Mouse (Mus musculus) C2C12 (cell line): ENCODE results near the gene Npy4r. TPM values are rescaled to one million over a fixed set of nuclear protein-coding genes. Genes with fewer than 3 reads are reported as not detected.

Source experiments
- H3K27me3 ChIP-seq: one replicate; pipeline ENCODE4 v1.6.1; 2011; ENCODE audit not compliant: control insufficient read depth, insufficient read depth, insufficient read length
- H3K36me3 ChIP-seq: one replicate; pipeline ENCODE4 v1.6.1; 2011; ENCODE audit not compliant: control insufficient read depth, insufficient read depth
- H3K4me3 ChIP-seq: one replicate; pipeline ENCODE4 v1.5.1; 2011; ENCODE audit warnings: mild to moderate bottlenecking, control low read depth; ENCODE audit not compliant: poor library complexity, insufficient read depth, severe bottlenecking
- H3K79me2 ChIP-seq: one replicate; pipeline ENCODE4 v1.6.1; 2011; ENCODE audit not compliant: control insufficient read depth, insufficient read depth
- H3K79me3 ChIP-seq: one replicate; pipeline ENCODE4 v1.6.1; 2011; ENCODE audit warnings: low read depth, control low read depth
- H3ac ChIP-seq: one replicate; pipeline ENCODE3; 2011; ENCODE audit warnings: low read depth; ENCODE audit not compliant: control insufficient read depth, insufficient read length
- CEBPB ChIP-seq: IDR thresholded peaks from one replicate; pipeline ENCODE4 v1.6.1; 2011; ENCODE audit warnings: low read depth, mild to moderate bottlenecking, control low read depth, moderate library complexity
- CTCF ChIP-seq: IDR thresholded peaks from one replicate; pipeline ENCODE4 v1.5.1; 2011; ENCODE audit not compliant: control insufficient read depth, insufficient read depth, insufficient read length
- FOSL1 ChIP-seq: IDR thresholded peaks from one replicate; pipeline ENCODE4 v1.8.0; 2011; ENCODE audit warnings: mild to moderate bottlenecking, low read length; ENCODE audit not compliant: poor library complexity, insufficient read depth, severe bottlenecking
- MAX ChIP-seq: IDR thresholded peaks from one replicate; pipeline ENCODE4 v1.6.1; 2011; ENCODE audit warnings: mild to moderate bottlenecking, control low read depth
- MYOD1 ChIP-seq: IDR thresholded peaks from one replicate; pipeline ENCODE4 v1.6.1; 2011; ENCODE audit warnings: low read depth; ENCODE audit not compliant: control insufficient read depth, insufficient read length
- MYOG ChIP-seq: IDR thresholded peaks from one replicate; pipeline ENCODE4 v1.6.1; 2011; ENCODE audit not compliant: control insufficient read depth, insufficient read length; ENCODE audit errors: extremely low read depth
- USF1 ChIP-seq: IDR thresholded peaks from one replicate; pipeline ENCODE4 v1.6.1; 2011; ENCODE audit warnings: low read depth, mild to moderate bottlenecking, control low read depth, moderate library complexity
- polyA plus RNA-seq: library from polyadenylated mRNA; unstranded; fragments of >200 nt; fragmentation: generic; extraction: Trizol; gene quantifications from one replicate; pipeline ENCODE4 v1.2.1, GENCODE M21; 2012; ENCODE audit warnings: missing spikeins

The Npy4r gene
- polyA plus RNA-seq, 1 experiment = 0.36 TPM

DNA sequence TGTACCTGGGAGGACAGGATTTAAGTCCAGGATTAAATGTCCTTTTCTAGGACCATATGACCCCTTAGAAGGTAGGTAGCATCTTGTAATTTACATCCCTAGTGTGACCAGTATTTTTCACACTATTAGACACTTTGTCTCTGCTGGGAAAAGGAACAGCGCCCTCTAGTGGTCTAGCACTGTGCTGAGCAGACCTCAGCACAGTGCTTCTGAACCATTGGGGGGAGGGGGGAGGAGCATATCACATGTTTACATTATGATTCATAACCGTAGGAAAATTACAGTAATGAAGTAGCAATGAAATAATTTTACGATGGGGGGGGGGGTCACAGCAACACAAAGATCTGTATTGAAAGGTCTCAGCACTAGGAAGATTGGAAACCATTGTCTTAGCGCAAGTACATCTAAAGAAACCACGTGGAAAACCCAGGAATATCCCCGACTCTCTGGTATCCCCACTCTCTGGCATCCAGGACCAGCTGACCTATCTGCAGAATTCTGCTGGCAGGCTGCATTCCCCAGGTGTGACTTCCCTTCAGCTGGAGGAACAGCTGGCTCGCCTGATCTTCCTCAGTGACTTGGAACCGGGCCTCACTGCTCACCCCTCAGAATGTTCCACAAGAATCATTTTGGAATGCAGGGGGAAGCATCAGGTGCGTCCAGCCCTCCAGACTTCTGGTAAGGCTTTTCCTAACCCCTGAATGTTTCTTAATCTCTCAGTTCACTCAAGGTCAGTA lies 2.5 kb upstream of the Npy4r start:
- H3ac ChIP-seq = no peak overlapping the region
- H3K79me2 ChIP-seq = no peaks in the 10 kb centered on the region
- no peak overlapping the region for H3K4me3 ChIP-seq
- H3K27me3 ChIP-seq = peaks cover 5% of the 10 kb centered on the region
- TF ChIP-seq CTCF (peak; percentile 27), USF1 (no peak), FOSL1 (peak; percentile 15), MAX (peak; percentile 52), CEBPB (no peak), MYOD1 (peak; percentile 25)
- H3K79me3 ChIP-seq = no peaks in the 10 kb centered on the region
- no peaks in the 10 kb centered on the region for H3K36me3 ChIP-seq

DNA sequence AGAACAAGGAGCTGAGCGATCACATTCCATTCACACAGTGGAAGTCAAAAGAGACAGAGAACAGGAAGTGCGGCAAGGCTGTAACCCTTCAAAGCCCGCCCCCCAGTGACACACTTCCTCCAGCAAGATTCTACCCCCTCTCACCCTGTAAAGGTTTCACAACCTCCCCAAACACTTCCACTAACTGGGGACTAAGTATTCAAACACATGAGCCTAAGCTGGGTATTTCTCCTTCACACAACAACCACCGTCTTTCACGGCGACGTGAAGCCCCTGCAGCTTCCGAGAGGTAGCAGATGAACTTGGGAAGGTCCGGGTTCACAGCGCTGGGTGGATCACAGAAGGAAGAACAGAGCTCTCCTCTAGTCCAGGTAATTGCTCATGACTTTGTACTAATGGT lies 9.4 kb downstream of the Npy4r start:
- peaks cover 5% of the 10 kb centered on the region for H3K36me3 ChIP-seq
- H3ac ChIP-seq = no peak overlapping the region
- H3K79me2 ChIP-seq = no peaks in the 10 kb centered on the region
- no peak for TF ChIP-seq MYOD1
- peak; percentile 68 for TF ChIP-seq CEBPB
- no peak for TF ChIP-seq USF1
- H3K4me3 ChIP-seq = no peak overlapping the region
- no peaks in the 10 kb centered on the region for H3K27me3 ChIP-seq
- H3K79me3 ChIP-seq = no peaks in the 10 kb centered on the region

DNA sequence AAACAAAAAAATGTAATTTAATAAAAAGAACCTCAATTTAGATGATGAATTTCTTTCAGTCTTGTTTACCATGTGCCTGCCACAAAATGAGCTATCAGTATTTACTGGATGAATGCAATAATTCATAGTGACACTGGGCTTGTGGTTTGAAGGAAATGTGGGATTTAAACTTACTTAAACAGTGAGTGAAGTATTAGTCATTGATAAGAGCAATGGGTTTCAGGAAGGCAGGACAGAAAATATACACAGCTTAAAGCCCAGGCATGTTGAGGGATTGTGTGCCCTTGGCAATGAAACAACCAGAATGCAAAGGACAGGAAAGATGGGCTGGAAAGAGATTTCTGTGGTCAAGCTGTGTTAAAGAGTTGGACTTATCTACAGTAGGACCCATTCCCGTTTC lies 10.0 kb downstream of the Npy4r start:
- Histone ChIP-seq H3K79me3 (no peaks in the 10 kb centered on the region), H3K27me3 (no peaks in the 10 kb centered on the region), H3ac (no peak overlapping the region), H3K4me3 (no peak overlapping the region), H3K36me3 (peaks cover 5% of the 10 kb centered on the region), H3K79me2 (no peaks in the 10 kb centered on the region)
- no peak for TF ChIP-seq MYOG
- peak; percentile 77 for TF ChIP-seq MAX
- peak; percentile 23 for TF ChIP-seq MYOD1
- TF ChIP-seq FOSL1 = peak; percentile 94

DNA sequence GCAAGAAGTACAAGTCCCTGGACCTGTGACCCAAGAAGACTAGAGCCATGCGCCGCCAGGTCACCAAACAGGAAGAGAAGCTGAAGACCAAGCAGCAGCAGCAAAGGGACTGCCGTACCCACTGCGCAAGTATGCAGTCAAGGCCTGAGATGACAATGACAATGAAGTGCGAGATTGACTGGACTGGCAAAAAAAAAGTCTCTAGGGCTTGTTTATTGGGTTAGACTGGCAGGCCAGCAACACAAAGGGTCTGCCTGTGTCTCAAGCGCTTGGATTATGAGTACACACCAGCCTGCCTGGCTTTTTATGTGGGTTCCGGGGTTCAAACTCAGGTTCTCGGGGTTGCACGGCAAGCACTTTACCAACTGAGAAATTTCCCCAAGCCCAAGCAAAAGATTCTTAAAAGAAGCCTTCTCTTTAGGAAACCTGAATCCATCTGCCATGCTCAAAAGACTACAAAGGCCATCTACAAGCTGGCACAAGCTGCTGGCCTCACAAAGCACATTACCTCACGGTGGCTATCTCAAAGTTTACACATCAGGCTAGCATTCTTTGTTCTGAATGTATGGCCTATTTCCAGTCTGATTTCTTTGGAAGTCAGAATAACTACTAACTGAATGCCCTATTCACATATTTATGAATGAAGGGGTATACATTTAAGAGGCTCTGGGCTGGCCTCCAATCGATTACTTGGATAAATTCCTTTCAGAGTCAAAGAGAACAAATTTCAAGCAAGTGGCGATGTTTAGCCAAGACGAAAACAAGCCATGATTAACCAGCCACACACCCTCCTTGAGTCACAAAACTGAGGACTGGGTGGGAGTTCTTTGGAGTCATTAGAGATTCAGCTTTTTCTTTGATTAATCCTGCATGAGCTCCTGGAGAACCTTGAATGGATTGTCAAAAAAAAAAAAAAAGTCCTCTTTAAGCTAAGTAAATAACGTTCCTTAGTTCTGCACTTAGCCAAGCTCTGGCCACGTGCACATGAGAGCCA lies 12.3 kb downstream of the Npy4r start:
- TF ChIP-seq USF1 (no peak), MYOG (no peak), MAX (no peak), CTCF (no peak), FOSL1 (no peak), CEBPB (no peak), MYOD1 (no peak)
- no peaks in the 10 kb centered on the region for H3K36me3 ChIP-seq

DNA sequence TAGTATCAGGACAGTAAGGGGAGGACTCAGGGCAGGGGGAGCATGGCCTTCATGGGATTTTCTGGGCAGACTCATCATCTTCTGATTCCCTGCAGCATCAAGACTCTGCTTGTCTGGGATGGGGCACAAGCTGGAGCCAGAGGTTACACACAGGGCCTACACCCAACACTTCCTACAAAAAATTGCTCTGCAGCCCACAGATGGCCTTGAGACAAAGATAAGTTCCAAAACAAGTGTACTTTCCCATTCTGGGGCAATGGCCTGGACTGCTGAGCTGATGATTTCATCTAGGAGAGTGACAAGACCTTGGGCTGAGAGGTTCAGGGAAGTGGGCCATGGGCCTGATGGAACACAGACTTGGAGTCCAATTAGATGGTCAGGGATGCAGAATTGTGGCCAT lies 16.9 kb downstream of the Npy4r start:
- Histone ChIP-seq H3K79me3 (no peaks in the 10 kb centered on the region), H3ac (no peak overlapping the region), H3K4me3 (no peak overlapping the region), H3K79me2 (no peaks in the 10 kb centered on the region), H3K36me3 (no peaks in the 10 kb centered on the region), H3K27me3 (no peaks in the 10 kb centered on the region)
- TF ChIP-seq CEBPB = no peak
- TF ChIP-seq CTCF = no peak
- no peak for TF ChIP-seq USF1

More for the DNA sequence above, 12.3 kb downstream of the Npy4r start:
- Histone ChIP-seq H3ac (no peak overlapping the region), H3K79me3 (no peaks in the 10 kb centered on the region), H3K79me2 (no peaks in the 10 kb centered on the region), H3K4me3 (no peak overlapping the region), H3K27me3 (no peaks in the 10 kb centered on the region)

DNA sequence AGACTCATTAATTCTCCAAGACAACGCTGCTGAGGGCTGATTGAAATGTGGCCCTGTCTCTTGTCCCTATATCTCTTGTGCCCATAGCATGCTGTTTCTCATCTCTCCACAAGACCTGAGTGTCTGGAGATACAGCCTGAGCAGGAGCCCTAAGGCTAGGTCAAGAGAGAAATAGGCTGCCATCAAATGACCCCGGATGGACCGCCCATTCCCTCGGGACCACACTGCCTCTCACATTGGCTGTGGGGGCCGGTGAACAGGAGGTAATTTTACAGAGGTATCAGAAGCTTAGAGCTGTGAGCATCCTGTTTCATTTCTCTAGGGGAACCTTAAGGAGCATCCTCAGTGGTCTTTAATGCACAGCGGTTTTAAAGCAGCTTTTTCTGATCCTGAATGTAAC lies 21.1 kb downstream of the Npy4r start:
- H3ac ChIP-seq = no peak overlapping the region
- no peaks in the 10 kb centered on the region for H3K79me3 ChIP-seq
- H3K4me3 ChIP-seq = no peak overlapping the region
- H3K79me2 ChIP-seq = no peaks in the 10 kb centered on the region
- no peaks in the 10 kb centered on the region for H3K36me3 ChIP-seq
- H3K27me3 ChIP-seq = no peaks in the 10 kb centered on the region
- TF ChIP-seq CEBPB = no peak
- TF ChIP-seq MAX = no peak
- no peak for TF ChIP-seq CTCF
